Mouse (Mus musculus): Measurements from ENCODE around the gene Dnajb2.

GRCm38 (mm10) chr1:75264091-75264880, 28.1 kb downstream of the Dnajb2 start, which contains the start of gene Ptprn:
- TF ChIP-seq CTCF (IDR thresholded peaks at IDR 0.05; ENCODE audit: extremely low read depth, insufficient read length, insufficient replicate concordance, low read depth, low read length) (no peak), POLR2A (IDR thresholded peaks at IDR 0.05; ENCODE audit: low read depth, low read length) (no peak)
